Mouse (Mus musculus) v-Abl transformed pro-B cells (cell line): ENCODE results near the gene 4833427G06Rik.

Experiments
- in situ Hi-C, 2 experiments: fragments of 400-800 bp; cut with MboI; formaldehyde crosslinking; loops; one replicate each; pipeline ENCODE4 v1.15.1; 2025; ENCODE audit not compliant: unreplicated experiment in 2 of 2

4833427G06Rik gene

DNA sequence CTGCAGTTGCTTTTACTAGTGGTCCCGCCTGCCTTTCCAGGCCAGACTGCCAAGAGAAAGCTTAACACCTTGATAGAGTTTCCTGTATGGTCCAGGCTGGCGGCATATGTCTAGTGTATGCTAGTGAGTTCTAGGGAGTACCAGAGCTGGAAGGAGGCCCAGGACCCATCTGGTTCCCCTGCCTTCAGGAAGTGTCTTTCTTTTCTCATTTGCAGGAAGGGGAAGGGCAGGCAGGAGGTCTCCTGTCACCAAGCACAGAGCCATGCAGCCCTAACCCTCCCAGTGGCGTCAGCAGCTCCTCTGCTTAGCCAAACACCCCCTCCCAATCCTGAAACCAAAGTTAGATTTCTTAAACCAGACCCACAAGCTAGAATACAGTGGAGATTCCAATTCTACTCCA is 26.1 kb downstream of the 4833427G06Rik start:
- in situ Hi-C loops = no loop called here

DNA sequence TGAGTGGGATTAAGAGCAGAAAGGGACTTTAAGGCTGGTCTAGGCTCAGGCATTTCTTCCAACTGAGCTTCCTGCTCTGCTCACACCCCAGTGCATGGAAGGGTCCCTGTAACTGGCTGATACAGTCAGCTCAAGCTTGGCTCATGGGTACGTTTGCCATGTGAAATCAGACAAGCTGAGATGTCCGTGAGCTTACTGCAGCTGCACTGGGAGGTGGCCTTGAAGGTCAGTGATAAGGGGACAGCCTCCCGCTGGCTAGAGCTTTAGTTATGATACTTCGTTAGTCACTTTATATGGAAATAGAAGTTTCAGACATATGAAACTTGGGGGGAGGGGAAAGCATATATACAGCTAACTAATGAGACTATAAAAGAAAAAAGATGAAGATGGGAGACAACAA is 31.1 kb downstream of the 4833427G06Rik start:
- in situ Hi-C loops = no loop called here

DNA sequence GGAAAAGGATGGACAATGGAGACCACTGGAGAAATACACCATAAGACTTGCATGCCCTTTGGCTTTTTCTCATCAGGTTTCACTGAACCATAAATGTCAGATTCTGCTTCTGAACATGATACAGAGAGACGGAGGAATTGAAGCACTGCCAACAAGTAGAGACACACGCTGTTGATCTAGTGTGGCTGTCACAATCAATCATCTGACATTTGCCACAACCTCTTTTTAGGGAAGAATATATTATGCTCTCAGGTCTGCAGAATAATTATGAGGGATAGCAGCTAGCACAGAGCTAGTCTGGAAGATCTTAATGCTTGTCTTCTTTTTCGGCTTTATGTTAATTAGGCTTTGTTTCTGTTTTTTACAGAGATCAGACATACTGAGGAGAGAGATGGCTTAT is 33.7 kb downstream of the 4833427G06Rik start:
- in situ Hi-C loops = no loop called here

DNA sequence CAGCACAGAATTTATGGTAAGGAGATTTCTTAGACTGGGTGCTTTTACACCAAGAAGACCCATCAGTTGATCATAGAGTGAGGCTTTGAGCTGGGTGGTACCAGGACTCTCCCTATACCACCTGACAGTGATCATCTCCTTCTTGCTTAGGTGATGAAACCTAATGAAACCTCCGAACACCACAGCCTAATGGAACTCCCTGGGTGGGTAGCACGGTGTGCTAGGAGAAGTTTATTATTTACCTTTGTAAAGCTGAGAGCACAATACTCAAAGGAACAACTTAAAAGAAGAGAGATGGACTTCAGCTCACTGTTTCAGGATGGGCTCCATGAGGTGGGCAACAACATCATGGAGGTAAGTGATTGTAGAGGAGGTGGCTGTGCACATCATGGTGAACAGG is 41.3 kb downstream of the 4833427G06Rik start, which contains the start of gene Btg4:
Gene Btg4 (plus strand): TSS at position 301 of the 400 bp plus-strand sequence.
- in situ Hi-C loops = no loop called here

DNA sequence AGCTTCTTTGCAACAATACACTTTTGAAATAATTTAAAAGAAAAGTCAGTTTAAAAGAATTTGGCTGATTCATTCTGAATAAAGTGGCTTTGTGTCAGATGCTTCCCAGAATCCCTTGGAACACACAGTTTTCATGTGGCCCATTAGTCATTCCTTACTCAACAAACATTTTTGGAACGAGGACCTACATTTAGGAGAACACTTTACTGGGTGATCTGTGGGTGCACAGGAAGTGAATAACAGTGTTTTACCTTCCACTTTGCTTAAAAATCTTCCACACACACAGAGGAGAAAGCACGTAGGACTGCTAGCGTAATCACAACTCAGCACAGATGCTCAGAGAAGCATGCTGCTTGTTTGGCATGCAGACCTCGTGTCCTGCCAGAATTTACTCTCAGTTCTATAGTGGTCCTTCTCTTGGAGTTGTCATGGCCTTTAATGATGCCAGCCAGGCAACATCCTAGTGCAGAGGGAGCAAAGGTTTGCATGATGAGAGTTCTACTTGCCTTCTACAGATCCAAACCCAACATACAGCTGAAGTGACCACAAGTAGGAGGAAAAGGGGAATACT is 42.8 kb downstream of the 4833427G06Rik start:
- in situ Hi-C loops = no loop called here

DNA sequence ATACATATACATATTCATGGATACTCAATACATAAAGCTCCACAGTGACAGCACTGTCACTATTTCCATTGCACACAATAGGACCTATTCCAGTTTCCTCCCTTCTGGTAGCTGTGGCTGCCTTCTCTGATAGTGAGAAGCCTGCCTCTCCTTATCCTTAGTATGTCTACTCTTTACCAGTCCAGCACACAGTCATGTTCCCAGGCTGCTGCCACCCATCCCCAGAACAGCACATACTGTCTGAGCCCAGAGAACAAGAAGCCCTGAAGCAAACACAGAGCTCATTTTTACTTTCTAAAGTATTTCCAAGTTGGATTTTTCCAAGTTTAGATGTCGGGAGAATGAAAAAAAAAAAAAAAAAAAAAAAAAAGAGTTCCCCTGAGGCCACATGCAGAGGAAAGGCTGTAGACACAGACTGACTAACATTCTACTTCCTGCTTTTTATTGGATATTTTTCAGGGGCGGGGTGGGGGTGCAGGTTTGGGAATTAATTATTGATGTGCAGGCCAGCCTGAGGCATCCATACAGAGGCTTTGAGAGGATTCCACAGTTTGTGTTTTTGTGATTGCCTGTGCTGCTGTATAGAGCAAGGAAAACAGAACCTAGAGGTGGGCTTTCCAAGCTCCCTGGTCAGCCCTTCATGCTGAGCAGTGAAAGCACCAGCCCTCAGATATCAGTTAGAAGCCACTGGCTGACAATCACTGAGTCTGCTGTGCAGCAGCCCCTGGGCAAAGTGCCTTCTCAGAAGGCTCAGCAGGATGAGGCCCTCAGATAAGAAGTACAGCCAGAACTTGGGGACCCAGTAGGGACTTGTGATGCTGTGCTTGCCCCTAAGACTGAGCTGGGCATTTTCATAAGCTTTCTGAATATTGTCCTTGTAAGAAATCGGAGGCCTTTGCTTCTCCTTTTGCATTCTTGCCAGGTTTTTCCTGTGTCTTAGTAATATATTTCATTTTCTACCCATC is 45.2 kb downstream of the 4833427G06Rik start:
- in situ Hi-C loops = no loop called here

DNA sequence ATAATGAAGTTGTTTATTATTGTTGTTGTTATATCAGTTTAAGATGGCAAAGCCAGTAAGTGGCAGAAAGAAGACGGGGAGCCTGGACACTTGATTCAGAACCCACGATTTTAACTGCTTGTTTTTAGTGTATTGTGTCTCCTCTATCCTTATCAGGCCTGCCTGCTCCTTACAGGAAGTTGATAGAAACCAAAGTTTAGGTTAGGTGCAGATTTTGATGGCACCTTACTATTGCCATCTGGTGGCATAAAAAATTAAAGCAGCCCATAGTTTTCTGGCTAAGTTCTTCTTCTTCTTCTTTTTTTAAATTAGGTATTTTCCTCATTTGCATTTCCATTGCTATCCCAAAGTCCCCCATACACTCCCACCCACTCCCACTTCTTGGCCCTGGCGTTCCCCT is 49.7 kb downstream of the 4833427G06Rik start:
- in situ Hi-C loops = loop anchor here in 1 of 2 experiments (5.0 kb wide), 1 partner anchor 40 kb away; no protein-coding TSS in a partner anchor

DNA sequence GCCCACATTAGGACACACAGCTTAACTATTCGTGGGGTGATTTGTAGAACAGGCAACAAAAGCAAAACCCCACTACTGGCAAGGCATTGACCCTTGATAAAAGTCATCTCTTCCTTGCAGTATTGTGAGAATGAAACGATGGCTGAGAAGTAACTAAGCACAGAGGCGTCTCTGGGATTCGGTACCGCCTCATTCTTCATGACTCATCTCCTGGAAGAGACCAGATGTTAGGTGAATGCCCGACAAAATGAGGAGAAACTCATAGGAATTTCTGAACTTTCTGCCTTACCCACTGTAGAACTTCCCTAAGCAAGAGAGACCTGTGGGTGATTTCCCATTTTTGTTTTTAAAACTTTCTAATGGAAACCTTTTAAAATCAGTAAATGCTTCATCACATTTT is 59.7 kb downstream of the 4833427G06Rik start:
- in situ Hi-C loops = loop anchor here in 1 of 2 experiments (25.0 kb wide), 1 partner anchor 245 kb away; the partner anchor contains the start of gene Colca2

DNA sequence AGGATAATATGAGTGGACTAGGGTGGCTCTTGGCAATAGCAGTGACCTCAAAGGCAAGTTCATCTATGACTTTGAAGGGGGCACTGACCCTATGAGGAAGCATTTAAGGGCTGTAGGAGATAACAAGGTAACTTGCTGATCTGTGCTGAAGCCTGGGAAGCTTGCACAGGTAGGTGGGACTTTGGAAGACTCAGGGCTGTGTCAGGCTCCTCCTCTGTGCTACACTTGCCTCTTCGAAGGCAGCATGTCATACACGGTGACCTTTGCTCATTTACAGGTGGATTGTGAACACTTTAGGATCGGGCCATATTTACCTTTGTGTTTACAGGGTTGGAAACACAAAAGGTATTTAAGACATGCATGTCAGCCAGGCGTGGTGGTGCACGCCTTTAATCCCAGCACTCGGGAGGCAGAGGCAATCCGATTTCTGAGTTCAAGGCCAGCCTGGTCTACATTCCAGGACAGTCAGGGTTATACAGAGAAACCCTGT is 60.3 kb downstream of the 4833427G06Rik start:
- in situ Hi-C loops = loop anchor here in 1 of 2 experiments (25.0 kb wide), 1 partner anchor 246 kb away; the partner anchor contains the start of gene Colca2

DNA sequence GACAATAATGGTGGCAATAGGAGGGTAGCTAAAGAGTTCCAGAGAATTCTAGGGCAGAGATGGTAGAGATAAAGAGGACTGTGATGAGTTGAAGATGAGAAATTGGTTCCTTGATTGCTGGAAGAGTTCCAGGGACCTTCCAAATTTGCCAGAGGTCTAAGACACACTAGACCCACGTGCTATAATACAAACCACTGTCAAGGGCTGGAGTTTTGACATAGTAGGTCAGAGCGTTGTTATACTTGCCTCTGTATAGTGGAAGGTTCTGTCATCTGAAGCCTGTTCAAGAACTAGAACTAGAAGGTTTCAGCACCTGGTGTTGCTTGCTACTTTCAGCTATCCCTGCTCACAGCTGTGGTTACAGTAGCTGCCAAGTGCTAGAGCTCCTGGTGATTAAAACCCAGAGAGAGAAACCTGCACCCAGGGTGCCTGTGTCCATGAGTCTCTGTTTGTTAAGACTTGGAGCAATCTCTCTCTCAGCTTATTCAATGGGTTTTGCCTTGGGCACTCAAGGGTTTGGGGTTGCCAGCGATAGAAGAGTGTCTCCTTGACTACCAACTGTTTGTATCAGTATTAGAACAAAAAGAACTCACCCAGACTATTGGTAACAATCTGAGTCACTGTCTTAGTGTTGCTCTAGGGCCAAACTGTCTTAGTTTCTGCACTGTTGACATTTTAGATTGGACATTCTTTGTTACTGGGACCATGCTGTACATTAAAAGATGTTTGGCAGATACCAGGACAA is 68.9 kb downstream of the 4833427G06Rik start:
- in situ Hi-C loops = loop anchor here in 1 of 2 experiments (25.0 kb wide), 1 partner anchor 254 kb away; the partner anchor contains the start of gene Colca2

DNA sequence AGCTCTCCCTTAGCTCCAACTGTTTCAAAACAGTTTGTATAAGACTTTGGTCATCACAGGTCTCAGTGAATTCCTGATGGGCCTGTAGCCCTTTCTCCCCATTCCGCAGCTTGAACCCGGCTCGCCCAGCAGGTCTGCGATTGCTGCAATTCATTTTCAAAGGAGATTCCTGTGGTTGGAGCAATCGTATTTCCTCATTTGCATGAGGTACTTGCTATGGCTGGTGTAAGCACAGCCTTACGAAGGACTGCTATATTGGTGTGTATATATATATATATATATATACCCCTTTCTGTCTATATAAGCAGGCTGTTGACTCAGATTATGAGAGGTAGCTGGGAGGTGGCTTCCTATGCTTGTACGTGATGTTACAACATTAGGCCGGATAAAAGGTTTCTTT is 69.6 kb downstream of the 4833427G06Rik start:
- in situ Hi-C loops = loop anchor here in 1 of 2 experiments (25.0 kb wide), 1 partner anchor 255 kb away; the partner anchor contains the start of gene Colca2

DNA sequence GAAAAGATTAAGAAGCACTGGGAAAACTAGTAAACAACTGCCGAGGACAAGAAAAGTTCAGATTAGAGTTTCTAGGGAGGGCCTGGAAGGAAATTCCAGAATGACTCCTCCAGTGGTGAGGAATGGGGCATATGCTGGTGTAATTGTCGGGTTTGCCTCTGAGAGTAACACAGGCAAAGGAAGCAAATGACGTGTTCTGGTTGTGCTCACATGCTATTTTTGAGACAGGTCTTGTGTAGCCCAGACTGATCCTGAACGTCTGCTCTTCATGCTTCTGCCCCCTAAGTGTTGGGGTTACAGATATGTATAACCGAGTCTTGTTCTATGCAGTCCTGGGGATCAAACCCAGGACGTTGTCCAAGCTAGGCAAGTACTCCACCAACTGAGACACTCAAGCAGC is 70.3 kb downstream of the 4833427G06Rik start:
- in situ Hi-C loops = loop anchor here in 1 of 2 experiments (25.0 kb wide), 1 partner anchor 256 kb away; the partner anchor contains the start of gene Colca2
